Mouse (Mus musculus) activated CD4-positive, CD25-positive, alpha-beta regulatory T cell, adult 9 weeks (primary cell): ENCODE results near the gene Ldlrap1. TPM values are rescaled to one million over a fixed set of nuclear protein-coding genes. Genes with fewer than 3 reads are reported as not detected.

Experiments
- polyA plus RNA-seq: library from polyadenylated mRNA; unstranded; fragments of 100-300 nt; shearing (Covaris generic); gene quantifications from one replicate; pipeline ENCODE4 v1.2.1, GENCODE M21; 2017

Gene Ldlrap1
- polyA plus RNA-seq = 43.7 TPM

DNA sequence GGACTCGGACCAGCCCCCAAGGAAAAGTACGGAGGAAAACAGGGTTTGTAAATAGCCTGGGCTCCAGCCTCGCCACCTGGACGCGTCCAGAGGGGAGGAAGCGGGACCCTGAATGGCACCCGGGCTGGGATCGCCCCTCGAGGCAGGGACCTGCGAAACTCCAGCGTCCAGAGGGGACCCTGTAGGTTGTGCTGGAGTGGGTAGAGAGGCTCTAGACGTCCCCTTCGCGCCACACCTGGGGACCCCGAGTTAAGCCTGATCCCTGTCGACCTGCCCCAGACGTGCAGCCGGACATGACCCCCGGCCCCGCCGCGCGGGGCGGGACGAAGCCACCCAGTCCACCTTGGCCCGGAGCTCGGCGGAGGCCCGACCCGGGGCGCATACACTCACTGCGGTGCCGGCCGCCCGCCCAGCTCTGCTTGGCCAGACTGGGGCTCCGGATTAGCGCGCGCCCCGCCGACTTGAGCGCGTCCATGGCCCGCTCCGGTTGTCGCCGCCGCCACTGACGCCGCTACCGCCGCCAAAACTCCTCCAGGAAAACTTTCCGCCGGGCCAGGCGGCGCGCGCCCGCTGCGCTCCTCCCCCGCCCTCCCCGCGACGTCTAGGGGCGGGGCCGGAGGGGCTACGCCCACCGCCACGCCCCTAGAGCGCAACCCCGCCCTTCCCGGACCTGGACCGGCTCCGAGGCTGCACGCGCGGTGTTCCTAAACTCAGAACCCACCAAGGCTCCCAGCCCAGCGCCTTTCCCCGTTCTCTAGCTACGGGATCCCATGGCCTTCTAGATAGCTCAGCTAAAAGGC, at the start of gene Ldlrap1:
Ldlrap1 (minus strand) TSS at position 599 of the 800 bp plus-strand sequence.

GRCm38 (mm10) chr4:134703835-134704546, 63.8 kb downstream of the Ldlrap1 start, which contains the start of gene Man1c1:
Gene Man1c1, minus strand, starts transcription at chr4:134704290.

Other genes with a start within 250 kb of the Ldlrap1 start
- 95.3 TPM for gene Mtfr1l, start 232.6 kb downstream of the Ldlrap1 start, polyA plus RNA-seq
- gene Selenon, start 215.9 kb downstream of the Ldlrap1 start, polyA plus RNA-seq = 1.7 TPM
- 1.1 TPM for gene Man1c1, start 63.7 kb downstream of the Ldlrap1 start, polyA plus RNA-seq
- gene Maco1, start 85.3 kb upstream of the Ldlrap1 start, polyA plus RNA-seq = 4.4 TPM
- gene Rhd, start 96.5 kb upstream of the Ldlrap1 start, polyA plus RNA-seq = 2.4 TPM
- 473 TPM for gene Tmem50a, start 147.0 kb upstream of the Ldlrap1 start, polyA plus RNA-seq
- gene Rsrp1, start 155.6 kb upstream of the Ldlrap1 start, polyA plus RNA-seq = 202 TPM
- gene Syf2, start 162.9 kb upstream of the Ldlrap1 start, polyA plus RNA-seq = 197 TPM